Mouse (Mus musculus): ENCODE data around the gene Olfr492. TPM values are rescaled to one million over a fixed set of nuclear protein-coding genes. Genes with fewer than 3 reads are reported as not detected.

The Olfr492 gene
- not detected in 2 replicates for polyA plus RNA-seq (2016; fragmentation: Nextera tagmentation; extraction: Ambion mirVana)

GRCm38 (mm10) chr7:108323574-108323973 is at the start of gene Olfr492:
Gene Olfr492, minus strand, starts transcription at chr7:108323674.
- H3K36me3 ChIP-seq: no peaks in the 10 kb centered on the region
- no peak within 1 kb of the TSS for H3K27ac ChIP-seq
- no peak within 1 kb of the TSS for H3K4me3 ChIP-seq
- DNase-seq (ENCODE audit: low spot score): no peak
- no peaks in the 10 kb centered on the region for H3K27me3 ChIP-seq (ENCODE audit: insufficient read depth, poor library complexity, severe bottlenecking)
- H3K9me3 ChIP-seq: no peaks in the 10 kb centered on the region
- H3K4me1 ChIP-seq: no peaks in the 10 kb centered on the region
- WGBS: 85% methylated on average over 2 of the region's 2 CpGs

GRCm38 (mm10) chr7:108365035-108365434 is 41.6 kb upstream of the Olfr492 start, which contains the start of gene Olfr494:
Gene Olfr494, plus strand, starts transcription at chr7:108365335.
- no peak within 1 kb of the TSS for H3K27ac ChIP-seq
- H3K4me3 ChIP-seq: no peak within 1 kb of the TSS
- no peaks in the 10 kb centered on the region for H3K4me1 ChIP-seq
- no peaks in the 10 kb centered on the region for H3K9me3 ChIP-seq
- no peaks in the 10 kb centered on the region for H3K36me3 ChIP-seq
- no peaks in the 10 kb centered on the region for H3K27me3 ChIP-seq (ENCODE audit: insufficient read depth, poor library complexity, severe bottlenecking)
- DNase-seq (ENCODE audit: low spot score): no peak
- 70% methylated on average over 3 of the region's 3 CpGs for WGBS

GRCm38 (mm10) chr7:108346879-108347278 is 23.4 kb upstream of the Olfr492 start, which contains the start of gene Olfr493:
Gene Olfr493, minus strand, starts transcription at chr7:108346979.
- Histone ChIP-seq H3K27me3 (ENCODE audit: insufficient read depth, poor library complexity, severe bottlenecking) (no peaks in the 10 kb centered on the region), H3K9me3 (no peaks in the 10 kb centered on the region), H3K36me3 (no peaks in the 10 kb centered on the region), H3K27ac (no peak within 1 kb of the TSS), H3K4me1 (no peaks in the 10 kb centered on the region), H3K4me3 (no peak within 1 kb of the TSS)
- 71% methylated on average over 1 of the region's 1 CpGs for WGBS
- no peak for DNase-seq (ENCODE audit: low spot score)

- 66% methylated on average over 1 of the region's 1 CpGs for WGBS
- Histone ChIP-seq H3K9me3 (no peaks in the 10 kb centered on the region), H3K36me3 (no peaks in the 10 kb centered on the region), H3K4me3 (no peak within 1 kb of the TSS), H3K27me3 (ENCODE audit: insufficient read depth, poor library complexity, severe bottlenecking) (no peaks in the 10 kb centered on the region), H3K27ac (no peak within 1 kb of the TSS), H3K4me1 (no peaks in the 10 kb centered on the region)
- no peak for DNase-seq (ENCODE audit: low spot score)
Observed at GRCm38 (mm10) chr7:108313151-108313550, 10.3 kb downstream of the Olfr492 start, which contains the start of gene Olfr491. Gene Olfr491, plus strand, starts transcription at chr7:108313451.

- no peaks in the 10 kb centered on the region for H3K36me3 ChIP-seq
- no peak for DNase-seq (ENCODE audit: low spot score)
- H3K4me3 ChIP-seq: no peak within 1 kb of the TSS
- H3K4me1 ChIP-seq: no peaks in the 10 kb centered on the region
- H3K9me3 ChIP-seq: no peaks in the 10 kb centered on the region
- H3K27me3 ChIP-seq (ENCODE audit: insufficient read depth, poor library complexity, severe bottlenecking): no peaks in the 10 kb centered on the region
- H3K27ac ChIP-seq: no peak within 1 kb of the TSS
Observed at GRCm38 (mm10) chr7:108288834-108289233, 34.6 kb downstream of the Olfr492 start, which contains the start of gene Olfr490. Gene Olfr490, minus strand, starts transcription at chr7:108288934.

Other genes starting within 250 kb of the Olfr492 start
- not detected in 2 replicates for gene Olfr481, start 243.8 kb downstream of the Olfr492 start, polyA plus RNA-seq (2016; fragmentation: Nextera tagmentation; extraction: Ambion mirVana)
- gene Olfr482, start 226.1 kb downstream of the Olfr492 start, polyA plus RNA-seq (2016; fragmentation: Nextera tagmentation; extraction: Ambion mirVana): not detected in 2 replicates
- not detected in 2 replicates for gene Olfr483, start 222.8 kb downstream of the Olfr492 start, polyA plus RNA-seq (2016; fragmentation: Nextera tagmentation; extraction: Ambion mirVana)
- gene Olfr484, start 196.2 kb downstream of the Olfr492 start, polyA plus RNA-seq (2016; fragmentation: Nextera tagmentation; extraction: Ambion mirVana): not detected in 2 replicates
- not detected in 2 replicates for gene Olfr485, start 163.8 kb downstream of the Olfr492 start, polyA plus RNA-seq (2016; fragmentation: Nextera tagmentation; extraction: Ambion mirVana)
- gene Olfr486, start 150.9 kb downstream of the Olfr492 start, polyA plus RNA-seq (2016; fragmentation: Nextera tagmentation; extraction: Ambion mirVana): not detected in 2 replicates
- not detected in 2 replicates for gene Olfr487, start 109.0 kb downstream of the Olfr492 start, polyA plus RNA-seq (2016; fragmentation: Nextera tagmentation; extraction: Ambion mirVana)
- not detected in 2 replicates for gene Olfr488, start 65.3 kb downstream of the Olfr492 start, polyA plus RNA-seq (2016; fragmentation: Nextera tagmentation; extraction: Ambion mirVana)
- not detected in 2 replicates for gene Olfr490, start 34.7 kb downstream of the Olfr492 start, polyA plus RNA-seq (2016; fragmentation: Nextera tagmentation; extraction: Ambion mirVana)
- not detected in 2 replicates for gene Olfr491, start 10.2 kb downstream of the Olfr492 start, polyA plus RNA-seq (2016; fragmentation: Nextera tagmentation; extraction: Ambion mirVana)
- gene Olfr493, start 23.3 kb upstream of the Olfr492 start, polyA plus RNA-seq (2016; fragmentation: Nextera tagmentation; extraction: Ambion mirVana): not detected in 2 replicates
- not detected in 2 replicates for gene Olfr494, start 41.7 kb upstream of the Olfr492 start, polyA plus RNA-seq (2016; fragmentation: Nextera tagmentation; extraction: Ambion mirVana)
- not detected in 2 replicates for gene Olfr495, start 69.5 kb upstream of the Olfr492 start, polyA plus RNA-seq (2016; fragmentation: Nextera tagmentation; extraction: Ambion mirVana)
- gene Olfr497, start 96.7 kb upstream of the Olfr492 start, polyA plus RNA-seq (2016; fragmentation: Nextera tagmentation; extraction: Ambion mirVana): not detected in 2 replicates
- not detected in 2 replicates for gene Olfr498, start 141.7 kb upstream of the Olfr492 start, polyA plus RNA-seq (2016; fragmentation: Nextera tagmentation; extraction: Ambion mirVana)
- not detected in 2 replicates for gene Olfr502, start 201.4 kb upstream of the Olfr492 start, polyA plus RNA-seq (2016; fragmentation: Nextera tagmentation; extraction: Ambion mirVana)
- gene Olfr503, start 220.9 kb upstream of the Olfr492 start, polyA plus RNA-seq (2016; fragmentation: Nextera tagmentation; extraction: Ambion mirVana): not detected in 2 replicates
- gene Olfr504, start 242.1 kb upstream of the Olfr492 start, polyA plus RNA-seq (2016; fragmentation: Nextera tagmentation; extraction: Ambion mirVana): not detected in 2 replicates

All from heart, embryonic 10.5 days (tissue).